Mouse (Mus musculus): ENCODE results near the gene Bex2. TPM values are rescaled to one million over a fixed set of nuclear protein-coding genes. Genes with fewer than 3 reads are reported as not detected.

Bex2 gene
- total RNA-seq, 2 experiments from 2014 or later = not detected

Other genes with a start within 250 kb of the Bex2 start
- gene Gprasp2, start 229.2 kb downstream of the Bex2 start, total RNA-seq (2014; fragmentation: Nextera tagmentation) = 0.52 and 1.5 TPM in 2 replicates
- gene Gprasp2, start 229.2 kb downstream of the Bex2 start, total RNA-seq (2017) = 0.80 and 6.5 TPM in 2 replicates
- 1.4 and 2.2 TPM in 2 replicates for gene Arxes2, start 74.4 kb downstream of the Bex2 start, total RNA-seq (2014; fragmentation: Nextera tagmentation)
- gene Arxes2, start 74.4 kb downstream of the Bex2 start, total RNA-seq (2017) = 5.0 TPM in 1 of 2 replicates, not detected in the other
- gene Arxes1, start 34.9 kb downstream of the Bex2 start, total RNA-seq (2014; fragmentation: Nextera tagmentation) = not detected in 2 replicates
- gene Arxes1, start 34.9 kb downstream of the Bex2 start, total RNA-seq (2017) = not detected in 2 replicates
- gene Nxf3, start 17.0 kb upstream of the Bex2 start, total RNA-seq (2014; fragmentation: Nextera tagmentation) = 0.54 TPM in 1 of 2 replicates, not detected in the other
- not detected in 2 replicates for gene Nxf3, start 17.0 kb upstream of the Bex2 start, total RNA-seq (2017)
- 116 and 122 TPM in 2 replicates for gene Bex4, start 70.8 kb upstream of the Bex2 start, total RNA-seq (2014; fragmentation: Nextera tagmentation)
- gene Bex4, start 70.8 kb upstream of the Bex2 start, total RNA-seq (2017) = 78.6 and 91.4 TPM in 2 replicates
- 36.9 and 37.6 TPM in 2 replicates for gene Tceal8, start 104.1 kb upstream of the Bex2 start, total RNA-seq (2014; fragmentation: Nextera tagmentation)
- gene Tceal8, start 104.1 kb upstream of the Bex2 start, total RNA-seq (2017) = 75.5 and 112 TPM in 2 replicates
- not detected in 2 replicates for gene Tceal5, start 135.6 kb upstream of the Bex2 start, total RNA-seq (2014; fragmentation: Nextera tagmentation)
- 0.19 TPM in 1 of 2 replicates, not detected in the other for gene Tceal5, start 135.6 kb upstream of the Bex2 start, total RNA-seq (2017)
- gene Tceal7, start 146.5 kb upstream of the Bex2 start, total RNA-seq (2014; fragmentation: Nextera tagmentation) = not detected in 2 replicates
- not detected in 2 replicates for gene Tceal7, start 146.5 kb upstream of the Bex2 start, total RNA-seq (2017)
- not detected in 2 replicates for gene Bex1, start 147.3 kb upstream of the Bex2 start, total RNA-seq (2014; fragmentation: Nextera tagmentation)
- gene Bex1, start 147.3 kb upstream of the Bex2 start, total RNA-seq (2017) = 7.1 TPM in 1 of 2 replicates, not detected in the other
- gene Tceal9, start 176.8 kb upstream of the Bex2 start, total RNA-seq (2014; fragmentation: Nextera tagmentation) = 86.2 and 117 TPM in 2 replicates
- 259 and 379 TPM in 2 replicates for gene Tceal9, start 176.8 kb upstream of the Bex2 start, total RNA-seq (2017)
- gene Bex3, start 202.0 kb upstream of the Bex2 start, total RNA-seq (2014; fragmentation: Nextera tagmentation) = 180 and 219 TPM in 2 replicates
- gene Bex3, start 202.0 kb upstream of the Bex2 start, total RNA-seq (2017) = 163 and 216 TPM in 2 replicates